Comparison of ENCODE assay signal across 8 mouse cellular contexts in genomic region chr16:17451541-17452372, GRCm38 (mm10). TPM values are rescaled to one million over a fixed set of nuclear protein-coding genes. Genes with fewer than 3 reads are reported as not detected.
DNase-seq lines count a peak whose midpoint lies in the region; ATAC-seq and TF ChIP-seq lines count a peak whose summit lies in the region.

Crkl (plus strand) TSS chr16:17451987.

- in situ Hi-C loops in ES-E14 (cut with MboI; ENCODE audit: low sequenced_read_pairs in 2 of 2, unreplicated experiment in 2 of 2): no loop called here

- peak within 1 kb of the TSS; percentile 77 for H3K27ac ChIP-seq in ES-E14 (ENCODE audit: insufficient read depth, low read depth, low read length, poor library complexity, severe bottlenecking)
- H3K27ac ChIP-seq in forebrain, embryonic 16.5 days (ENCODE audit: low read length): peak within 1 kb of the TSS; percentile 93
- H3K27ac ChIP-seq in layer of hippocampus, adult 2 months: peak within 1 kb of the TSS; percentile 96
- H3K27ac ChIP-seq in lung, embryonic 14.5 days (ENCODE audit: low read depth): peak within 1 kb of the TSS; percentile 96
- H3K27ac ChIP-seq in olfactory bulb, adult 2 months (ENCODE audit: insufficient read depth, low read depth, low read length): peak within 1 kb of the TSS; percentile 92
- peak within 1 kb of the TSS; percentile 11; the same call in 1 of the 2 replicates for H3K27ac ChIP-seq in thymus, adult 2 months (ENCODE audit: control insufficient read depth, insufficient read depth, low read length)

- peak within 1 kb of the TSS; percentile 86 to 96 for H3K4me3 ChIP-seq in ES-E14 (ENCODE audit: insufficient read depth in 1 of 2, low read depth in 1 of 2, low read length in 2 of 2, poor library complexity in 1 of 2, severe bottlenecking in 1 of 2)
- peak within 1 kb of the TSS; percentile 94 for H3K4me3 ChIP-seq in forebrain, embryonic 16.5 days (replicated peaks; ENCODE audit: low read length)
- H3K4me3 ChIP-seq in layer of hippocampus, adult 2 months: peak within 1 kb of the TSS; percentile 91
- H3K4me3 ChIP-seq in lung, embryonic 14.5 days (ENCODE audit: low read depth, low read length): peak within 1 kb of the TSS; percentile 99
- H3K4me3 ChIP-seq in olfactory bulb, adult 2 months (ENCODE audit: insufficient read depth, low read depth, low read length): peak within 1 kb of the TSS; percentile 75
- H3K4me3 ChIP-seq in thymus, adult 2 months (ENCODE audit: control insufficient read depth, insufficient read depth, low read length): peak within 1 kb of the TSS; percentile 94

- H3K9ac ChIP-seq in ES-E14 (ENCODE audit: insufficient read depth, low read depth, low read length, poor library complexity, severe bottlenecking): peak within 1 kb of the TSS; percentile 91
- H3K9ac ChIP-seq in forebrain, embryonic 16.5 days (replicated peaks; ENCODE audit: low read depth, low read length): peak within 1 kb of the TSS; percentile 96
- peak within 1 kb of the TSS; percentile 95 for H3K9ac ChIP-seq in lung, embryonic 14.5 days

- ATAC-seq in forebrain, embryonic 16.5 days: peak; percentile 97
- peak; percentile 98 for ATAC-seq in lung, embryonic 14.5 days (ENCODE audit: insufficient read depth)

- H3K36me3 ChIP-seq in ES-E14 (ENCODE audit: control insufficient read depth, insufficient read depth, low read length, poor library complexity, severe bottlenecking): peaks cover 2% of the 10 kb centered on the region
- no peaks in the 10 kb centered on the region for H3K36me3 ChIP-seq in forebrain, embryonic 16.5 days (ENCODE audit: control insufficient read depth, insufficient read depth)
- peaks cover 13% of the 10 kb centered on the region for H3K36me3 ChIP-seq in lung, embryonic 14.5 days (ENCODE audit: insufficient read depth)
- H3K36me3 ChIP-seq in thymus, adult 2 months (ENCODE audit: control insufficient read depth, insufficient read depth, low read length): no peaks in the 10 kb centered on the region

- H3K4me2 ChIP-seq in forebrain, embryonic 16.5 days (ENCODE audit: low read length): peak within 1 kb of the TSS; percentile 99
- peak within 1 kb of the TSS; percentile 97 for H3K4me2 ChIP-seq in lung, embryonic 14.5 days

- under 1% methylated on average over 63 of the region's 63 CpGs for WGBS in forebrain, embryonic 16.5 days
- WGBS in lung, embryonic 14.5 days: under 1% methylated on average over 63 of the region's 63 CpGs
- under 1% methylated on average over 63 of the region's 63 CpGs for WGBS in olfactory bulb, adult 2 months
- WGBS in thymus, adult 2 months: under 1% methylated on average over 63 of the region's 63 CpGs

- no peaks in the 10 kb centered on the region for H3K27me3 ChIP-seq in forebrain, embryonic 16.5 days (replicated peaks; ENCODE audit: control insufficient read depth, insufficient read depth, low read length)
- H3K27me3 ChIP-seq in lung, embryonic 14.5 days (ENCODE audit: insufficient read depth, low read length): no peaks in the 10 kb centered on the region
- no peaks in the 10 kb centered on the region for H3K27me3 ChIP-seq in thymus, adult 2 months (ENCODE audit: control insufficient read depth, insufficient read depth, low read length)

- no peak for TF ChIP-seq CTCF in layer of hippocampus, adult 2 months (conservative IDR thresholded peaks at IDR 0.05)
- TF ChIP-seq CTCF in lung, embryonic 14.5 days (IDR thresholded peaks at IDR 0.05; ENCODE audit: low read depth): no peak
- no peak for TF ChIP-seq CTCF in olfactory bulb, adult 2 months (IDR thresholded peaks at IDR 0.05; ENCODE audit: insufficient read depth, low read depth, low read length)
- TF ChIP-seq CTCF in thymus, adult 2 months (IDR thresholded peaks at IDR 0.05; ENCODE audit: borderline replicate concordance, control insufficient read depth, extremely low read depth, insufficient read depth, low read length, poor library complexity): no peak

- peak; percentile 93 for TF ChIP-seq POLR2A in olfactory bulb, adult 2 months (IDR thresholded peaks at IDR 0.05; ENCODE audit: insufficient read depth, low read depth, low read length)
- TF ChIP-seq POLR2A in thymus, adult 2 months (IDR thresholded peaks at IDR 0.05; ENCODE audit: control insufficient read depth, extremely low read depth, insufficient read depth, low read length, poor library complexity): peak; percentile 89

- intact Hi-C loops in heart, postnatal 36 days (cut with DNase I): loop anchor here (2.0 kb wide), 2 partner anchors 47 to 55 kb away; partner anchors contain the start of gene Snap29

- DNase-seq in ES-E14 (ENCODE audit: low read depth, low spot score): peak; percentile 96
- peak; percentile 98 for DNase-seq in cerebellum, adult 11-12 months
- DNase-seq in heart, postnatal 36 days: peak; percentile 95 to 98
- DNase-seq in layer of hippocampus, adult 2 months (ENCODE audit: low spot score in 2 of 2): peak; percentile 99
- DNase-seq in lung, embryonic 14.5 days: peak; percentile 100
- peak; percentile 98 for DNase-seq in thymus, adult 2 months

- peaks cover 1% of the 10 kb centered on the region; the same call in 1 of the 2 replicates for H3K9me3 ChIP-seq in ES-E14 (ENCODE audit: control insufficient read depth, insufficient read depth, low read depth, low read length)
- H3K9me3 ChIP-seq in forebrain, embryonic 16.5 days (ENCODE audit: control insufficient read depth, low read length): no peaks in the 10 kb centered on the region
- H3K9me3 ChIP-seq in lung, embryonic 14.5 days (ENCODE audit: low read depth, low read length): no peaks in the 10 kb centered on the region

- H3K4me1 ChIP-seq in ES-E14 (ENCODE audit: control insufficient read depth in 2 of 2, insufficient read depth in 2 of 2, low read length in 2 of 2, poor library complexity in 1 of 2): peaks cover 8 to 18% of the 10 kb centered on the region in 2 experiments
- peaks cover 24% of the 10 kb centered on the region for H3K4me1 ChIP-seq in forebrain, embryonic 16.5 days (replicated peaks; ENCODE audit: control insufficient read depth, insufficient read depth, low read length)
- H3K4me1 ChIP-seq in lung, embryonic 14.5 days (ENCODE audit: insufficient read depth): peaks cover 10% of the 10 kb centered on the region; the same call in 1 of the 2 replicates
- peaks cover 2% of the 10 kb centered on the region; the same call in 1 of the 2 replicates for H3K4me1 ChIP-seq in olfactory bulb, adult 2 months (ENCODE audit: control insufficient read depth, insufficient read depth, low read length)
- H3K4me1 ChIP-seq in thymus, adult 2 months (replicated peaks; ENCODE audit: control insufficient read depth, insufficient read depth, low read length): peaks cover 7% of the 10 kb centered on the region; the same call in 1 of the 2 replicates

TF ChIP-seq in ES-E14, 5 proteins besides CTCF, POLR2A, EP300 and RAD21:
- TF ChIP-seq ZC3H11A (IDR thresholded peaks at IDR 0.05; ENCODE audit: borderline replicate concordance, low read depth, low read length) (no peak), HCFC1 (IDR thresholded peaks at IDR 0.05; ENCODE audit: borderline replicate concordance, insufficient read depth, low read length) (peak; percentile 51; the same call in 1 of the 2 replicates)

RNA-seq across cellular contexts. Expression of gene Crkl, which starts in this region (rescaled TPM):
- total RNA-seq in ES-E14 (2012; rRNA removed): 23.7 and 28.2 TPM in 2 replicates
- polyA plus RNA-seq in forebrain, embryonic 16.5 days (2015; fragmentation: Nextera tagmentation; extraction: Ambion mirVana): 104 and 122 TPM in 2 replicates
- total RNA-seq in heart, postnatal 36 days (2021): 10 to 100 TPM; 23.4 to 27.4 TPM
- total RNA-seq in layer of hippocampus, adult 2 months (2021): 10 to 100 TPM; 33.5 to 37.4 TPM
- 61.9 and 74.1 TPM in 2 replicates for polyA plus RNA-seq in lung, embryonic 14.5 days (2014; fragmentation: Nextera tagmentation; extraction: Ambion mirVana)
- polyA plus RNA-seq in olfactory bulb, adult 2 months (2012; ENCODE audit: insufficient read depth, insufficient read length, low replicate concordance, missing spikeins): not detected in 2 replicates
- polyA plus RNA-seq in thymus, adult 2 months (2012; rRNA removed): 147 and 200 TPM in 2 replicates

Comparison
In these comparisons a context has a peak if more than half of its experiments do, and no peak if none do; other contexts are left out.
1. Peak in every context shown above with its lines: DNase-seq, ATAC-seq, H3K4me3 ChIP-seq and H3K27ac ChIP-seq.
2. H3K27ac ChIP-seq: peak in every context shown above with its lines; median percentile 96 in layer of hippocampus, adult 2 months; 96 in lung, embryonic 14.5 days; 93 in forebrain, embryonic 16.5 days; 92 in olfactory bulb, adult 2 months; 77 in ES-E14; 11 in thymus, adult 2 months.